Mouse (Mus musculus) left cerebral cortex, adult 9 months (tissue): Measurements from ENCODE around the gene Tcf25.
"Not testable (repeated sequence)": the region's sequence is repeated elsewhere in the genome, so short reads cannot be mapped to it uniquely, and the experiment has no call there.

Experiments
- DNase-seq, 2 experiments: peaks; one replicate each; pipeline ENCODE4 v3.0.0; 2022; ENCODE audit warnings: low spot score in 2 of 2

Gene Tcf25

GRCm38 (mm10) chr8:123410788-123411187 is 37.2 kb downstream of the Tcf25 start:
- no peak for DNase-seq

- peak; percentile 82 to 93 for DNase-seq
Observed at GRCm38 (mm10) chr8:123411246-123411645, 37.7 kb downstream of the Tcf25 start, which contains the start of gene Tubb3. Tubb3 (plus strand) TSS chr8:123411424.

- no peak for DNase-seq
Observed at GRCm38 (mm10) chr8:123411781-123412327, 38.3 kb downstream of the Tcf25 start.

- DNase-seq: peak; percentile 86 to 91
Observed at GRCm38 (mm10) chr8:123412560-123413170, 39.1 kb downstream of the Tcf25 start.

GRCm38 (mm10) chr8:123414255-123414654 is 40.7 kb downstream of the Tcf25 start:
- DNase-seq: no peak

GRCm38 (mm10) chr8:123414997-123415696 is 41.6 kb downstream of the Tcf25 start:
- not testable (repeated sequence) for DNase-seq

GRCm38 (mm10) chr8:123415967-123416943 is 42.7 kb downstream of the Tcf25 start:
- DNase-seq: no peak

- no peak for DNase-seq
Observed at GRCm38 (mm10) chr8:123416944-123417555, 43.5 kb downstream of the Tcf25 start.

GRCm38 (mm10) chr8:123419711-123420110 is 46.2 kb downstream of the Tcf25 start:
- no peak for DNase-seq

GRCm38 (mm10) chr8:123420525-123421281 is 47.1 kb downstream of the Tcf25 start:
- DNase-seq: no peak

GRCm38 (mm10) chr8:123421325-123421724 is 47.8 kb downstream of the Tcf25 start:
- no peak for DNase-seq

GRCm38 (mm10) chr8:123422056-123422780 is 48.7 kb downstream of the Tcf25 start:
- DNase-seq: peak in 1 of 2 experiments; percentile 84

- no peak for DNase-seq
Observed at GRCm38 (mm10) chr8:123422781-123423159, 49.2 kb downstream of the Tcf25 start.

- no peak for DNase-seq
Observed at GRCm38 (mm10) chr8:123423441-123423840, 49.9 kb downstream of the Tcf25 start, which contains the start of gene Def8. Def8 (plus strand) TSS chr8:123423527.

- DNase-seq: no peak
Observed at GRCm38 (mm10) chr8:123426511-123427509, 53.3 kb downstream of the Tcf25 start.

GRCm38 (mm10) chr8:123427639-123428275 is 54.2 kb downstream of the Tcf25 start:
- no peak for DNase-seq

GRCm38 (mm10) chr8:123428343-123428893 is 54.9 kb downstream of the Tcf25 start:
- no peak for DNase-seq
